Mouse (Mus musculus): ENCODE measurements around the gene Fam227b. TPM values are rescaled to one million over a fixed set of nuclear protein-coding genes. Genes with fewer than 3 reads are reported as not detected.

Fam227b gene
- polyA plus RNA-seq, 1 experiment from 2014 or later: not detected

GRCm38 (mm10) chr2:126086187-126086586, 65.6 kb downstream of the Fam227b start:
- no peaks in the 10 kb centered on the region for H3K27me3 ChIP-seq (ENCODE audit: poor library complexity, severe bottlenecking)
- peaks cover 5% of the 10 kb centered on the region; the same call in 1 of the 2 replicates for H3K4me1 ChIP-seq
- no peak overlapping the region for H3K27ac ChIP-seq
- no peaks in the 10 kb centered on the region for H3K36me3 ChIP-seq (replicated peaks)
- H3K4me3 ChIP-seq: no peak overlapping the region
- no peak for DNase-seq (ENCODE audit: extremely low spot score, low spot score)
- H3K9me3 ChIP-seq: no peaks in the 10 kb centered on the region
- WGBS: 67% methylated on average over 8 of the region's 8 CpGs

GRCm38 (mm10) chr2:126084326-126084725, 67.5 kb downstream of the Fam227b start:
- Histone ChIP-seq H3K36me3 (replicated peaks) (no peaks in the 10 kb centered on the region), H3K27me3 (ENCODE audit: poor library complexity, severe bottlenecking) (no peaks in the 10 kb centered on the region), H3K27ac (no peak overlapping the region), H3K4me1 (peaks cover 5% of the 10 kb centered on the region; the same call in 1 of the 2 replicates), H3K9me3 (no peaks in the 10 kb centered on the region), H3K4me3 (no peak overlapping the region)
- 82% methylated on average over 3 of the region's 3 CpGs for WGBS
- DNase-seq (ENCODE audit: extremely low spot score, low spot score): no peak

- Histone ChIP-seq H3K4me1 (no peaks in the 10 kb centered on the region; the same call in 1 of the 2 replicates), H3K27me3 (ENCODE audit: poor library complexity, severe bottlenecking) (no peaks in the 10 kb centered on the region), H3K9me3 (no peaks in the 10 kb centered on the region), H3K36me3 (replicated peaks) (no peaks in the 10 kb centered on the region), H3K27ac (no peak overlapping the region), H3K4me3 (no peak overlapping the region)
- WGBS: 63% methylated on average over 2 of the region's 2 CpGs
- no peak for DNase-seq (ENCODE audit: extremely low spot score, low spot score)
Observed at GRCm38 (mm10) chr2:126079086-126079485, 72.7 kb downstream of the Fam227b start.

GRCm38 (mm10) chr2:126076506-126076905, 75.3 kb downstream of the Fam227b start:
- no peaks in the 10 kb centered on the region for H3K36me3 ChIP-seq (replicated peaks)
- no peaks in the 10 kb centered on the region; the same call in 1 of the 2 replicates for H3K4me1 ChIP-seq
- DNase-seq (ENCODE audit: extremely low spot score, low spot score): no peak
- H3K27ac ChIP-seq: no peak overlapping the region
- H3K27me3 ChIP-seq (ENCODE audit: poor library complexity, severe bottlenecking): no peaks in the 10 kb centered on the region
- H3K9me3 ChIP-seq: no peaks in the 10 kb centered on the region
- 92% methylated on average over 6 of the region's 6 CpGs for WGBS
- no peak overlapping the region for H3K4me3 ChIP-seq

GRCm38 (mm10) chr2:126073744-126074143, 78.1 kb downstream of the Fam227b start:
- no peaks in the 10 kb centered on the region for H3K27me3 ChIP-seq (ENCODE audit: poor library complexity, severe bottlenecking)
- 90% methylated on average over 4 of the region's 4 CpGs for WGBS
- H3K4me1 ChIP-seq: no peaks in the 10 kb centered on the region; the same call in 1 of the 2 replicates
- H3K4me3 ChIP-seq: no peak overlapping the region
- no peak overlapping the region for H3K27ac ChIP-seq
- no peaks in the 10 kb centered on the region for H3K9me3 ChIP-seq
- no peaks in the 10 kb centered on the region for H3K36me3 ChIP-seq (replicated peaks)
- no peak for DNase-seq (ENCODE audit: extremely low spot score, low spot score)

- H3K4me3 ChIP-seq: no peak overlapping the region
- H3K36me3 ChIP-seq (replicated peaks): no peaks in the 10 kb centered on the region
- no peak for DNase-seq (ENCODE audit: extremely low spot score, low spot score)
- 90% methylated on average over 1 of the region's 1 CpGs for WGBS
- H3K4me1 ChIP-seq: no peaks in the 10 kb centered on the region
- no peak overlapping the region for H3K27ac ChIP-seq
- H3K9me3 ChIP-seq: no peaks in the 10 kb centered on the region
- H3K27me3 ChIP-seq (ENCODE audit: poor library complexity, severe bottlenecking): no peaks in the 10 kb centered on the region
Observed at GRCm38 (mm10) chr2:126069740-126070139, 82.1 kb downstream of the Fam227b start.

- DNase-seq (ENCODE audit: extremely low spot score, low spot score): no peak
- Histone ChIP-seq H3K27ac (no peak overlapping the region), H3K9me3 (no peaks in the 10 kb centered on the region), H3K36me3 (replicated peaks) (no peaks in the 10 kb centered on the region), H3K27me3 (ENCODE audit: poor library complexity, severe bottlenecking) (no peaks in the 10 kb centered on the region), H3K4me1 (peaks cover 11% of the 10 kb centered on the region), H3K4me3 (no peak overlapping the region)
- WGBS: 88% methylated on average over 3 of the region's 3 CpGs
Observed at GRCm38 (mm10) chr2:126065303-126065856, 86.4 kb downstream of the Fam227b start.

- peaks cover 11% of the 10 kb centered on the region for H3K4me1 ChIP-seq
- H3K4me3 ChIP-seq: no peak overlapping the region
- H3K36me3 ChIP-seq (replicated peaks): no peaks in the 10 kb centered on the region
- DNase-seq (ENCODE audit: extremely low spot score, low spot score): no peak
- H3K27me3 ChIP-seq (ENCODE audit: poor library complexity, severe bottlenecking): no peaks in the 10 kb centered on the region
- no peaks in the 10 kb centered on the region for H3K9me3 ChIP-seq
- no peak overlapping the region; the same call in 1 of the 2 replicates for H3K27ac ChIP-seq
- 53% methylated on average over 2 of the region's 2 CpGs for WGBS
Observed at GRCm38 (mm10) chr2:126064814-126065213, 87.0 kb downstream of the Fam227b start.

- no peaks in the 10 kb centered on the region for H3K36me3 ChIP-seq (replicated peaks)
- H3K27ac ChIP-seq: no peak overlapping the region
- H3K4me3 ChIP-seq: no peak overlapping the region
- no peak for DNase-seq (ENCODE audit: extremely low spot score, low spot score)
- peaks cover 11% of the 10 kb centered on the region for H3K4me1 ChIP-seq
- WGBS: 91% methylated on average over 7 of the region's 7 CpGs
- H3K27me3 ChIP-seq (ENCODE audit: poor library complexity, severe bottlenecking): no peaks in the 10 kb centered on the region
- H3K9me3 ChIP-seq: no peaks in the 10 kb centered on the region
Observed at GRCm38 (mm10) chr2:126062876-126063275, 88.9 kb downstream of the Fam227b start.

- no peaks in the 10 kb centered on the region for H3K27me3 ChIP-seq (ENCODE audit: poor library complexity, severe bottlenecking)
- no peak overlapping the region for H3K4me3 ChIP-seq
- no peak overlapping the region for H3K27ac ChIP-seq
- DNase-seq (ENCODE audit: extremely low spot score, low spot score): no peak
- 86% methylated on average over 17 of the region's 17 CpGs for WGBS
- no peaks in the 10 kb centered on the region for H3K36me3 ChIP-seq (replicated peaks)
- no peaks in the 10 kb centered on the region for H3K9me3 ChIP-seq
- H3K4me1 ChIP-seq: peaks cover 11% of the 10 kb centered on the region
Observed at GRCm38 (mm10) chr2:126061037-126061773, 90.6 kb downstream of the Fam227b start.

- no peak for DNase-seq (ENCODE audit: extremely low spot score, low spot score)
- H3K9me3 ChIP-seq: no peaks in the 10 kb centered on the region
- H3K4me3 ChIP-seq: no peak overlapping the region
- H3K4me1 ChIP-seq: peaks cover 11% of the 10 kb centered on the region
- no peak overlapping the region; the same call in 1 of the 2 replicates for H3K27ac ChIP-seq
- 76% methylated on average over 4 of the region's 4 CpGs for whole genome bisulfite sequencing
- H3K36me3 ChIP-seq (replicated peaks): no peaks in the 10 kb centered on the region
- no peaks in the 10 kb centered on the region for H3K27me3 ChIP-seq (ENCODE audit: poor library complexity, severe bottlenecking)
Observed at GRCm38 (mm10) chr2:126060595-126060994, 91.2 kb downstream of the Fam227b start.

- peak overlapping the region; percentile 58; the same call in 1 of the 2 replicates for H3K27ac ChIP-seq
- no peaks in the 10 kb centered on the region for H3K9me3 ChIP-seq
- 74% methylated on average over 5 of the region's 5 CpGs for WGBS
- no peaks in the 10 kb centered on the region for H3K27me3 ChIP-seq (ENCODE audit: poor library complexity, severe bottlenecking)
- H3K4me1 ChIP-seq: peaks cover 20% of the 10 kb centered on the region
- no peak for DNase-seq (ENCODE audit: extremely low spot score, low spot score)
- H3K36me3 ChIP-seq (replicated peaks): no peaks in the 10 kb centered on the region
- H3K4me3 ChIP-seq: no peak overlapping the region
Observed at GRCm38 (mm10) chr2:126053657-126054056, 98.1 kb downstream of the Fam227b start.
